Mouse (Mus musculus) megakaryocyte, adult 5-6 weeks (primary cell): ENCODE results near the gene Pglyrp3. TPM values are rescaled to one million over a fixed set of nuclear protein-coding genes. Genes with fewer than 3 reads are reported as not detected.
"Not testable (repeated sequence)": the region's sequence is repeated elsewhere in the genome, so short reads cannot be mapped to it uniquely, and the experiment has no call there.

Source experiments
- ATAC-seq: 2 replicates; pipeline ENCODE4 v1.8.0; 2016; ENCODE audit warnings: mild to moderate bottlenecking, inconsistent platforms; ENCODE audit not compliant: poor library complexity, severe bottlenecking
- total RNA-seq, 2 experiments: library from RNA; stranded (forward) in 1 of 2; stranded (reverse) in 1 of 2; fragments of 153-499, 151-499 nt in 1 of 2; fragments of 221-1000, 200-1000 nt in 1 of 2; gene quantifications; 2 replicates each; pipeline versions ENCODE4 v1.2.3 to v1.2.4; 2015 to 2017

Pglyrp3 gene
- not detected in 2 replicates for total RNA-seq (2015)
- not detected in 2 replicates for total RNA-seq (2017)

GRCm38 (mm10) chr3:92014283-92014682 is at the start of gene Pglyrp3:
Pglyrp3 (plus strand) TSS chr3:92014583.
- no peak for ATAC-seq

- ATAC-seq, result no peak
These were observed 3.4 kb upstream of the Pglyrp3 start for GRCm38 (mm10) chr3:92011001-92011400.

DNA sequence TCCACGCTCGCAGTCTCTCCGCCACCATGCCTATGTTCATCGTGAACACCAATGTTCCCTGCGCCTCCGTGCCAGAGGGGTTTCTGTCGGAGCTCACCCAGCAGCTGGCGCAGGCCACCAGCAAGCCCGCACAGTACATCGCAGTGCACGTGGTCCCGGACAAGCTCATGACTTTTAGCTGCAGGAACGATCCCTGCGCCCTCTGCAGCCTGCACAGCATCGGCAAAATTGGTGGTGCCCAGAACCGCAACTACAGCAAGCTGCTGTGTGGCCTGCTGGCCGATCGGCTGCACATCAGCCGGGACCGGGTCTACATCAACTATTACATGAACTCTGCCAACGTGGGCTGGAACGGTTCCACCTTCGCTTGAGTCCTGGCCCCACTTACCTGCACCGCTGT is 10.2 kb downstream of the Pglyrp3 start:
- ATAC-seq, result not testable (repeated sequence)

DNA sequence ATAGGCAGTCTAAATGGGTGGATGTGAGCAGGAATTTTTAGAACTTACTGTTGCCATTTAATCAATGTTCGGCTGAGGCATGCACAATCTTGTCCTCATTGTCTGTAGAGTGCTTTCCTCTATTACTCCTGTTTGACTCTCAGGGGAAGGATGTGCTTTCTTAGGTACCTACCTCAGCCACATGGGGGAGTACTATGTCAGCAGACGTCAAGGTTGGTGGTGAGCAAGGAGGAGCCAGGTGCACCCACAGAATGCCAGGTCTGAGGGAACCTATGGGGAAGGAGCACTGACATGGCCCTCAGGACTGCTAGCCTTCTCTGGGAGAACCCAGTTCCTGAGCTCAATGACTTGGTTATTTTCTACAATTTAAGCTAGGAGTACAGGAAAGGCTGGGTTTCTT is 18.8 kb downstream of the Pglyrp3 start:
- ATAC-seq, result no peak

DNA sequence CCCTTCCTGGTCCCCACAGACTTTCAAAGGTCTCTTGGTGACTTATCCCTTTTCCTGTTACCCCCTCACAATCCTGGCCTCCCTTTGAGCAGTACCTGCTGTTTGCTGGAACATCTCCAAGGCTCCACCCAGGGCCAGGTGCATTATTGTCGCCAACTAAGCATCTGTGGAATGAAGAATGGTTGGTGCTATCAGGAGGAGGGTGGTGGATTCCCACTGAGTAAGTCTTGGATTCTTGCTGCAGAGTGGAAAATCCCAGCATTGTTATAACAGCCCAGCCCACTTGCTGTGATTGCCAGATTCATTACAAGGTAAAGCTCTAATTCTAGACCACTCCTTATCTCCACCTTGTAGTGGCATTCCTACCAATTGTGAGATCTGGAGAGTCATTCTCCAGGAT is 19.5 kb downstream of the Pglyrp3 start:
- ATAC-seq, result no peak

DNA sequence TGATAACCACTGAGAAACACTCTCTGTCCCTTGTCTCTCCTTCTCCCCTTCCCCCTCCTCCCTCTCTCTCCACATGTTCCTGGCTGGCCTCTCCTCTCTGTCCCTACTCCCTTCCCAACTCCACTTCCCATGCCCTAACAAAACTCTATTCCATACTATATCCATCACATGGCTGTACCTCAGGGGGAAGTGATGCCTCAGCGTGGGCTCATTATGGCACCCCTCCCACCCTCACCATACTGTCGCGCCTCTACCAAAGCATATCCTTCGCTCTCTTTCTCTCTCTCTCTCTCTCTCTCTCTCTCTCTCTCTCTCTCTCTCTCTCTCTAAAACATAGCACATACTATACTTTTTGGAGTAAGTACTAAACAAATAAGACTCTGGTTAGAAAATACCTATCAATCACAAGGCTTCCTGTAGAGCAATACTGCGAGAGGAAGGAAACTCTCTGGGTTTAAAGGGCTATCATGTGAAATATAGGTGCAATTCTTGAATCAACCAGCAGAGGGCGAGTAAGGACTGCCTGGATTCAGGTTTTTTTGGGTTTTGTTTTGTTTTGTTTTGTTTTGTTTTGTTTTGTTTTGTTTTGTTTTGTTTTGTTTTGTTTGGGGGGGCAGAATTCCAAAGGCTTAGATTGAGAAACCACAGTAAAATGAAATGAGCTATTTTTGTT is 36.1 kb downstream of the Pglyrp3 start:
- ATAC-seq, result no peak

GRCm38 (mm10) chr3:92080462-92081284 is 66.3 kb downstream of the Pglyrp3 start:
- ATAC-seq, result peak; percentile 53

Other genes starting within 250 kb of the Pglyrp3 start
- gene Lor, start 68.6 kb downstream of the Pglyrp3 start, total RNA-seq (2015), result not detected in 2 replicates
- not detected in 2 replicates for gene Lor, start 68.6 kb downstream of the Pglyrp3 start, total RNA-seq (2017)
- gene Prr9, start 109.4 kb downstream of the Pglyrp3 start, total RNA-seq (2015), result not detected in 2 replicates
- gene Prr9, start 109.4 kb downstream of the Pglyrp3 start, total RNA-seq (2017), result not detected in 2 replicates
- not detected in 2 replicates for gene Lelp1, start 128.2 kb downstream of the Pglyrp3 start, total RNA-seq (2015)
- not detected in 2 replicates for gene Lelp1, start 128.2 kb downstream of the Pglyrp3 start, total RNA-seq (2017)
- not detected in 2 replicates for gene Sprr2a1, start 201.2 kb downstream of the Pglyrp3 start, total RNA-seq (2015)
- not detected in 2 replicates for gene Sprr2a1, start 201.2 kb downstream of the Pglyrp3 start, total RNA-seq (2017)
- gene Sprr2a2, start 201.3 kb downstream of the Pglyrp3 start, total RNA-seq (2015), result not detected in 2 replicates
- gene Sprr2a2, start 201.3 kb downstream of the Pglyrp3 start, total RNA-seq (2017), result not detected in 2 replicates